Mouse (Mus musculus) R1 (cell line): ENCODE data around the gene Tmem106a.
"Not testable (repeated sequence)": the region's sequence is repeated elsewhere in the genome, so short reads cannot be mapped to it uniquely, and the experiment has no call there.

Source experiments
- DNase-seq: peaks from one replicate; pipeline ENCODE4 v3.0.0-alpha.2; 2018; ENCODE audit warnings: low read depth, low spot score

Gene Tmem106a

GRCm38 (mm10) chr11:101599156-101599555 lies 17.1 kb downstream of the Tmem106a start, which contains the start of gene Gm11634:
TSS of gene Gm11634 (minus strand) at chr11:101599256.
- DNase-seq, result no peak

- peak; percentile 90 for DNase-seq
Measured at GRCm38 (mm10) chr11:101602491-101602890, 20.4 kb downstream of the Tmem106a start.

DNA sequence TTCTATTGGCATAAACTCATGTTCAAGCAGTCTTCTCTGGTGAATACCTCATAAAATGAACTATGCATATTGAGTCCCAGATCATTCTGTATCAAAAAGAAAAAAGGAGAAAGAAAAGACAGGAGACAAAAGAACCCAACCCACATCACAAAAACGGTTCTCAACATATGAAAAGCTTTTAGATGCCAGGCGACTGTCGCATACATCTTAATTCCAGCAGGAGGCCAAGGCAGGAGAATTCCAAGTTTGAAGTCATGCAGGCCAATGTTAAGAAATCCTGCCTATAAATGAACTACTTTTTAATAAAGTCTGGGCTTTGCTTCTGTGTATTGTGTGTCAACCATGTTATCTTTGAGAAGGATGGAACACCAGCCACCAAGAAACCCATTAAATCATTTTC lies 22.1 kb downstream of the Tmem106a start:
- DNase-seq, result peak; percentile 88

DNA sequence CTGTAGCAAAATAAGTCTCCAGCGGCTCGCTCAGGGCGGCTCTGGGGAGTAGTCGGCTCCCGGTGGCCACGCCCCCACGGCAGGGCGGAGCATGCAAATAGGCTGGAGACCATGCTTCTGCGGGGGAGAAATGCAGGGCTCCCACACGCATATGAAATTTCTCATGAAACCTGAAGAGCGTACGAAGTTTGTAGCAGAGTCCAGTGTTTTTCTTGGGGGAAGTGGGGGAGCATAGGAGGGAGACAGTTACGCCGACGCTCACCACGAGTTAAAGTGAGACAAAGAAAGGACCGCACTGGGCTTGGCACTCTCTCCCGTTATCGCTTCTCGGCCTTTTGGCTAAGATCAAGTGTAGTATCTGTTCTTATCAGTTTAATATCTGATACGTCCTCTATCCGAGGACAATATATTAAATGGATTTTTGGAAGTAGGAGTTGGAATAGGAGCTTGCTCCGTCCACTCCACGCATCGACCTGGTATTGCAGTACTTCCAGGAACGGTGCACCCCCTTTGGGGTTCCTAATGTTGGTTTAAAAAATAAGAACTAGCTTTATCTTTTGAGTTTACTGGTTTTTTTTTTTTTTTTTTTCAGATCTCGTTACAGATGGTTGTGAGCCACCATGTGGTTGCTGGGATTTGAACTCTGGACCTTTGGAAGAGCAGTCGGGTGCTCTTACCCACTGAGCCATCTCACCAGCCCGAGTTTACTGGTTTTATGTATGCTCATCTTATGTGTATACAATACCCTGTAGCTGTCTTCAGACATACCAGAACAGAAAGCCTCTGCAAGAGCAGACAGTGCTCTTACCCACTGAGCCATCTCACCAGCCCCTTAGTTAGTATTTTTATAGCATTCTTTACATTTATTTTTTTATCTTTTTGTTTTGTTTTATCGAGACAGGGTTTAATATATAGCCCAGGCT lies 22.8 kb downstream of the Tmem106a start:
- peak; percentile 97 for DNase-seq

- DNase-seq, result peak; percentile 54
Measured at GRCm38 (mm10) chr11:101607134-101607533, 25.1 kb downstream of the Tmem106a start.

GRCm38 (mm10) chr11:101610445-101610844 lies 28.4 kb downstream of the Tmem106a start:
- peak; percentile 85 for DNase-seq

GRCm38 (mm10) chr11:101613596-101613995 lies 31.6 kb downstream of the Tmem106a start:
- DNase-seq, result no peak

- DNase-seq, result no peak
Measured at GRCm38 (mm10) chr11:101614116-101614515, 32.1 kb downstream of the Tmem106a start.

GRCm38 (mm10) chr11:101615380-101615779 lies 33.3 kb downstream of the Tmem106a start:
- no peak for DNase-seq

GRCm38 (mm10) chr11:101616104-101616503 lies 34.1 kb downstream of the Tmem106a start:
- no peak for DNase-seq

DNA sequence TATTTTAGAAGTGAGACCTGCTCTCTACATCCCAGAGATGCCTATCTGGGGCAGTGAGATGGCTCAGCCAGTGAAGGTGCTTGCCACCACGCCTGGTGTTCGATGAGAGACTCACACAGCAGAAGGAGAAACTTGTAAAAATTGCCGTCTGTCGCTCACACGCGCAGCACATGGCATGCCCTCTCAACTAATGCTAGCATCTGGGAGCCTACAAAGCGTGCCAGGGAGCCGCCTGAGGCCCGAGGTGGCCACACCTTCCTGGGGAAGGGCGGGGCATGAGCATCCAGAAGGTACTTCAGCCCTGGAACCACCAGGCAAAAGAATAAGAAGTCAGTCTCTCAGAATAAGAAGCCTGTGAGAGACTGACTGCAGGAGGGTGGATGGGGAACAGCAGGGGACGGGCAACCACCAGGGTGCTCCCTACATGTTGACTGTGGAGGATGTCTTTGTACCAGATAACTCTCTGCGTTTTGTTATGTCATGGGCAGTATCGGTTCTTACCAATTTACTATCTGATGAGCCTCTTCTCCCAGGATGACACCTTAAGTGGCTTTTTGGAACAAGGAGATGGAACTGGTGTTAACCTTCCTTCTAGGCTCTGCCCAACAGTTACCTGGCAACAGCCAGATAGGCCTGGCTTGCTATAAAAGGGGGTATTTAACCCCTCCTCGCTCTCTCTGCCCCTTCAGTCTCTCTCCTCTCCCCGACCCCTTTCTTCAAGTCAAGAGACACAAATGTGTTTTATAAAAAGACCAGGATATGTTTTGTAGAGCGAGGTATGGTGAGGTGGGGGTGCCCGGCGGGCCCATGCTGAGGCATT lies 35.1 kb downstream of the Tmem106a start:
- DNase-seq, result peak; percentile 70

DNA sequence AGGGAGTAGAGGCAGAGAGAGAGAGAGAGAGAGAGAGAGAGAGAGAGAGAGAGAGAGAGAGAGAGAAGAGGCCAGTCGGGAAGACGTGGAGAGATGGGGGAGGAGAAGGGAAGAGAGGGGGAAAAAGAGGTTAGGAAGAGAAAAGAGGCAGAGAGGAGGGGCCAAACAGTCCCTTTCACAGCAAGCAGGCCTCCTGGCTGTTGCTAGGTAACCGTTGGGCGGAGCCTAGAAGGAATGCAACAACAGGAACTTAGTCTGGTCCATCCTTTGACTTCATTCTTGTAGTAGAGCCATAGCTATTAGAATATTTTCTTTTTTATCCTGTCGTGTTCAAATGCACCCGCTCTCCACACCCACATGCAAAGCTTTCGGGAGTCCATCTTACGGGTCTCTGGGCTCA lies 35.8 kb downstream of the Tmem106a start:
- DNase-seq, result peak; percentile 96

DNA sequence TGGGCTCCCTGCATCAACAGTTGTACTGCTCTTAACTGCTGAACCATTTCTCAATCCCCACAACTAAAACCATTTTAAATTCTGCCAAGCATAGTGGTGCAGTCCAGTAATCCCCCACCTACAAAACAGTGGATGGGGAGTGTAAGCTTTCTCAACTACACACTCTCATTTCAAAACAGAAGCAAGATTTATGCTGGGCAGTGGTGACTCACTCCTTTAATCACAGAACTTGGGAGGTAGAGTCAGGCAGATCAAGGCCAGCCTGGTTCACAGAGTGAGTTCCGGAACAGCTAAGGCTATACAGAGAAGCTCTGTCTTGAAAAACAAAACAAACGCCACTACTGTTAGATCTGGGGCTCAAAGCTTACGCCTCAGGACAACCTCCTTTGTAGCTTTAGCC lies 36.6 kb downstream of the Tmem106a start:
- no peak for DNase-seq

- peak; percentile 82 for DNase-seq
Measured at GRCm38 (mm10) chr11:101620022-101620655, 38.1 kb downstream of the Tmem106a start.

DNA sequence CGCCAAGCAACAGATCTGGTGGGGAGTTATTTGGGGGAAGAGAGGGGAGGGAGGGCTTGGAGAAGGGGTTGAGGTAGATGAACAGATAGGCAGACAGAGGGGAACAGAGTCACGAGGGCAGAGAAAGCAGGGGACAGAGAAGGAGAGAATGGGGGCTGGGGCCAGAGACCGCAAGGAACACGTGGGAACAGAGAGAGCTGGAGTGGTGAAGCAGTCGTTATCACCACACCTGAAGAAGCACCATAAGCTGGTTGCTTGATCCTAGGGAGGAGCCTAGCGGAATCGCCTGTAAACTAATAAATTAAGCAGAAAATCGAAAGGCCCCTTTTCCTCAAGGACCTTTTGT lies 44.6 kb downstream of the Tmem106a start:
- no peak for DNase-seq

DNA sequence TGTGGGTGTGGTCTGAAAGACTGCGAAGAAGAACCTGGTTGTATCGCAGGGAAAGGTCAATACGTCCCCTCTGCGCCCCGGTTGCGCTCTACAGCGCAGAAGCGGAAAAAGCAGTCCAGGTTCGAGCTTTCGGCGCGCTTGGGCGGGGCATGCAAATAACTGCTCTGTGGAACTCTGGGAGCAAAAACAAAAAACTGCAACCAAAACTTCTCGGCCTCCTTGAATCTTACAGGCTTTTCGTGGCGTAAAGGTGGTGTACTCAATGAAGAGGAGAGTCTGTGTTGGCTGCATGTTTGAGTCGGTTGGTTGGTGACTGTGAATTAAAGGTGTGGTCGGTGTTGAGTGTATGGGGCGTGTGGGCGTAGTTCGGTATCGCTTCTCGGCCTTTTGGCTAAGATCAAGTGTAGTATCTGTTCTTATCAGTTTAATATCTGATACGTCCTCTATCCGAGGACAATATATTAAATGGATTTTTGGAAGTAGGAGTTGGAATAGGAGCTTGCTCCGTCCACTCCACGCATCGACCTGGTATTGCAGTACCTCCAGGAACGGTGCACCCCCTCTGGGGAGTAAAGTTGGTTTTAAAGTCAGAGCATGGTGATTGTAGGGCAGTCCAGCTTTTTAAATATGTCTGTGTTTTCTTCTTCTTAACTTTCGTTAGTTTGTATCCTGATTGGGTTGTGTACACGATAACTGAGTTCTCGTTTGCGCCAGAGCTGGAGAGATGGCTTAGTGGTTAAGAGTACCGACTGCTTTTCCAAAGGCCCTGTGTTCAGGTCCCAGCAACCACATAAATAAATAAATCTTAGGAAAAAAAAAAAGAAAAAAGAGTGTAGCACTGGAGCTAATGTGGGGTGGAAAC lies 45.2 kb downstream of the Tmem106a start, which contains the start of gene Rdm1:
TSS of gene Rdm1 (plus strand) at position 201 of the 862 bp plus-strand sequence.
- peak; percentile 98 for DNase-seq

DNA sequence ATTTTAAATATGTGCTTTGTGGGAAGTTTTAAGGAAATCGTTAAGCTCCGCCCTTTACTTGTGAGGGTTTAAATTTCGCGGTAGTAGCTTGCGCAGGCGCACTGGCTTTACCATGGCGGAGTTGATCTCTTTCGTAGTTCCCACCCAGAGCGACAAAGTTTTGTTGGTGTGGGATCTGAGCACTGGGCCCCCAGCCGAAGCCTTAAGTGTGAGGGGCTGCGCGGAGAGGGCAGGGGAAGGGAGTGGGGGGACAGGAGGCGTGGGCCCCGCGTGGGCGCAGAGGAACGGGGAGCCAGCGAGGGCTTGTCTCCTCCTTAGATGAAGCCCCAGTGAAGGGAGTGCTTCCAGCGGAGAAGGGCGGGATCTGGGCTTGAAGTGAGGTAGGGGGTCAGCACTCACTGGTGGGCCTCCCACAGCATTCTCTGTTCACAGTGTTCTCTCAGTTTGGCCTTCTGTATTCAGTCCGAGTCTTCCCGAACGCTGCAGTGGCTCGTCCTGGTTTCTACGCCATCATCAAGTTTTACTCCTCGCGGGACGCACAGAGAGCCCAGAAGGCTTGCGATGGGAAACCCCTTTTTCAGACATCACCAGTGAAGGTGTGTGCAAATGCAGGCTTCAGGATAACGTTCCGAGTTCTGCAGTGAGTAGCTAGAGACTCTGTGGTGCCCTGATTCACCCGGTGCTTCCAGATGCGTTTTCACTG lies 46.0 kb downstream of the Tmem106a start:
- DNase-seq, result peak; percentile 95

- not testable (repeated sequence) for DNase-seq
Measured at GRCm38 (mm10) chr11:101628733-101629417, 46.8 kb downstream of the Tmem106a start.

- no peak for DNase-seq
Measured at GRCm38 (mm10) chr11:101635660-101636059, 53.6 kb downstream of the Tmem106a start.

DNA sequence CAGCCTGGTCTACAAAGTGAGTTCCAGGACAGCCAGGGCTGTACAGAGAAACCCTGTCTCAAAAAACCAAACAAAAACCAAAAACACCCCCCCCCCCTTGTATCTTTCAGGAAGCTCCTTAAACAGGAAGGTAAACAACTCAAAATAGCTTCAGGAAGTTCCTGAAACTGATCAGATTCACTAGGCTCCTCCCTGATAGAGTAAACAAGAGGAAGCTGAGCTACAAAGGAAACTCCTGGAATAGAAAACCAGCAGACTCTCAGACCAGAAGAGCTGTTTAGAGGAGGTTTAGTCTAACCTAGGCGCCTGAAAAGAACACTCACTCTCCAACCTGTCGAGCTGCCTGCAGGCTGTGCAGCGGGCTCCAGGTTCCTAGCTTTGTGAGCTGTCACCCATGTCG lies 57.7 kb downstream of the Tmem106a start:
- DNase-seq, result peak; percentile 67
